Mouse (Mus musculus): ENCODE measurements at regions not wholly inside any gene's neighbourhood (a gene's known extent, or its start where the extent isn't known, plus 50 kb on each side); places are given as distances from the start of the nearest gene placed in this dataset.

GRCm38 (mm10) chr8:89679551-89679950 lies 635.6 kb upstream of the Sall1 start:
- TF ChIP-seq POLR2A (IDR thresholded peaks at IDR 0.05; ENCODE audit: borderline replicate concordance, control insufficient read depth, low read depth, low read length) (no peak), CTCF (IDR thresholded peaks at IDR 0.05; ENCODE audit: control insufficient read depth, insufficient read depth, low read length) (no peak)

Data from bone marrow, adult 2 months (tissue).